Mouse (Mus musculus) cortical plate, adult 2 months (tissue): Measurements from ENCODE around the gene Sde2.

Experiments
- CTCF ChIP-seq: fragments of 200-500 bp; IDR thresholded peaks from 2 replicates; pipeline ENCODE4 v1.5.1; 2011; ENCODE audit warnings: mild to moderate bottlenecking, control low read depth, low read length; ENCODE audit not compliant: insufficient read depth; ENCODE audit errors: extremely low read depth
- POLR2A ChIP-seq: fragments of 200-500 bp; IDR thresholded peaks from 2 replicates; pipeline ENCODE4 v1.6.1; 2011; ENCODE audit warnings: mild to moderate bottlenecking, low read length, control low read depth; ENCODE audit not compliant: insufficient read depth; ENCODE audit errors: extremely low read depth

DNA sequence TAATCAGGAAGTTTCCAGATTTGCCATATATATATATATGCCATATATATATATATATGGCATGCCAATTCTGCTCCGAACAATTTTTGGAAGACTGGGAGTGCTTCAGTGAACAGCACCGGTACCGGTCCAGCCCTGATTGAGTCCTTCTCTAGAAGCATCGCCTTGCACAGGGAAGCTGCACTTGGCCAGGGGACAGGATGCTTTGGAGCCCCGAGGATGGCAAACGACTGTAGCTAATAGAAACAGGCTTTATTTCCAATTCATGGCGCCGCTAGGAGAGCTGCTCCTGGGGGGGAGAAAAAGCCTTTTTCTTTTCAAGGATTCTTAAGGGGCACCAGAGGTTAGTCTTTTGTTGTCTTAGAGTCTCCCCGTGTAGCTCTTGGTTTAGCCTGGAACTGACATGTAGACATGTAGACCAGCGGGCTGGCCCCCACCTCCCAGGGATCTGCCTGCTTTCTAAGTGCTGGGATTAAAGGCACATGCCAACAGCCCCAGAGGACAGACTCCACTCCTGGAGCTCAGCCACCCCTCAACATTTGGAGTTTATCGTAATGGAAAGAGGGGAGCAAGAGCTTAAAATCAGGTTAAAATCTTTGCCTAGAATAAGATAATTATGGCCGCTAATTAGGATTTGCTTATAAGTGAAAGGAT, 35.4 kb upstream of the Sde2 start:
- TF ChIP-seq CTCF: no peak
- TF ChIP-seq POLR2A: no peak
